Mouse (Mus musculus) lung, postnatal 0 days (tissue): ENCODE results near the gene Nsun7.

Experiments used
- CTCF ChIP-seq: IDR thresholded peaks from 2 replicates; pipeline ENCODE4 v1.5.1; 2016; ENCODE audit warnings: antibody characterized with exemption, mild to moderate bottlenecking
- EP300 ChIP-seq: IDR thresholded peaks from 2 replicates; pipeline ENCODE4 v1.6.1; 2016; ENCODE audit warnings: antibody characterized with exemption, mild to moderate bottlenecking, control low read depth

GRCm38 (mm10) chr5:66271141-66271540 is 11.4 kb downstream of the Nsun7 start:
- no peak for TF ChIP-seq CTCF
- no peak for TF ChIP-seq EP300
